Mouse (Mus musculus) midbrain, embryonic 15.5 days (tissue): ENCODE results near the gene 0610012G03Rik. TPM values are rescaled to one million over a fixed set of nuclear protein-coding genes. Genes with fewer than 3 reads are reported as not detected.

Experiments
- ATAC-seq: fragments of 200-750 bp; cut with Nextera tagmentation; replicated peaks from 2 replicates; pipeline ENCODE4 v1.8.0; 2017; ENCODE audit warnings: moderate TSS enrichment
- H3K27ac ChIP-seq: fragments of 300-500 bp; sonication (generic); 2 replicates; pipeline ENCODE4 v1.5.1; 2015; ENCODE audit warnings: mild to moderate bottlenecking, inconsistent platforms
- H3K27me3 ChIP-seq: fragments of 300-500 bp; sonication (generic); replicated peaks from 2 replicates; pipeline ENCODE4 v1.6.1; 2015; ENCODE audit warnings: inconsistent platforms
- H3K36me3 ChIP-seq: fragments of 300-500 bp; sonication (generic); replicated peaks from 2 replicates; pipeline ENCODE4 v1.6.1; 2015; ENCODE audit warnings: inconsistent platforms
- H3K4me1 ChIP-seq: fragments of 300-500 bp; sonication (generic); 2 replicates; pipeline ENCODE4 v1.6.1; 2015; ENCODE audit warnings: inconsistent platforms
- H3K4me2 ChIP-seq: fragments of 300-500 bp; sonication (generic); 2 replicates; pipeline ENCODE4 v1.6.1; 2015; ENCODE audit warnings: inconsistent platforms, mild to moderate bottlenecking, moderate library complexity
- H3K4me3 ChIP-seq: fragments of 300-500 bp; sonication (generic); 2 replicates; pipeline ENCODE4 v1.5.1; 2015; ENCODE audit warnings: mild to moderate bottlenecking, inconsistent platforms
- H3K9ac ChIP-seq: fragments of 300-500 bp; sonication (generic); 2 replicates; pipeline ENCODE4 v1.6.1; 2015; ENCODE audit warnings: mild to moderate bottlenecking, inconsistent platforms
- H3K9me3 ChIP-seq: fragments of 300-500 bp; sonication (generic); 2 replicates; pipeline ENCODE4 v1.6.1; 2016; ENCODE audit warnings: inconsistent platforms
- WGBS: fragments of 180-500 bp; shearing (Covaris S2); methylation state at CpG from one replicate; pipeline ENCODE4 v1.1.7; 2015; ENCODE audit warnings: mixed read lengths; 5-methylcytosine and 5-hydroxymethylcytosine counted together
- microRNA-seq: library from miRNA; unstranded; fragments of <30 nt; microRNA quantifications from one replicate; pipeline ENCODE4, GENCODE M21; 2016
- polyA plus RNA-seq: library from polyadenylated mRNA; unstranded; fragments of >200 nt; fragmentation: Nextera tagmentation; extraction: Ambion mirVana; gene quantifications from 2 replicates; pipeline ENCODE4 v1.2.1, GENCODE M21; 2015

Gene 0610012G03Rik
- polyA plus RNA-seq, 1 experiment from 2014 or later, result 121 TPM

DNA sequence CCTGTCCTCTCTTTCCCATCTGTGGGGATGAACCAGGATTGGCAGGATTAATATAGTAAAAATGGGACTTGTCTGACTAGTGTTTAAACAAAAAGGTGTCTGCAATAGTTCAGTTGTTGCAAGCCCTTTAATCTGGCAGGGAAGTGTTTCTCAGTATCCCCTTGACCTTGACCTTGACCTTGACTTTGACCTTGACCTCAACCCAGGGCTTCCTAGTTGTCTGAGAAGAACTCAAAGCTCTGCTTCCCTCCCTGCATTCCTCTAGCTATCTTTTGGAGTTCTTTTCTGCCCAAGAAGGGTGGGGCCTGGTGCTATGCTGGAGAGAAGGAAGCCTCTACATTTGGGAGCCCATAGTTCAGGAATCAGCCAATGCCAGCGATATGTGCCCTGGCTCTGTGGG, 46.4 kb downstream of the 0610012G03Rik start:
- Histone ChIP-seq H3K4me1 (peaks cover 27% of the 10 kb centered on the region), H3K4me3 (no peak overlapping the region), H3K36me3 (no peaks in the 10 kb centered on the region), H3K9ac (no peak overlapping the region), H3K9me3 (no peaks in the 10 kb centered on the region), H3K4me2 (no peak overlapping the region), H3K27me3 (no peaks in the 10 kb centered on the region), H3K27ac (no peak overlapping the region)
- no peak for ATAC-seq
- 82% methylated on average over 1 of the region's 1 CpGs for WGBS

DNA sequence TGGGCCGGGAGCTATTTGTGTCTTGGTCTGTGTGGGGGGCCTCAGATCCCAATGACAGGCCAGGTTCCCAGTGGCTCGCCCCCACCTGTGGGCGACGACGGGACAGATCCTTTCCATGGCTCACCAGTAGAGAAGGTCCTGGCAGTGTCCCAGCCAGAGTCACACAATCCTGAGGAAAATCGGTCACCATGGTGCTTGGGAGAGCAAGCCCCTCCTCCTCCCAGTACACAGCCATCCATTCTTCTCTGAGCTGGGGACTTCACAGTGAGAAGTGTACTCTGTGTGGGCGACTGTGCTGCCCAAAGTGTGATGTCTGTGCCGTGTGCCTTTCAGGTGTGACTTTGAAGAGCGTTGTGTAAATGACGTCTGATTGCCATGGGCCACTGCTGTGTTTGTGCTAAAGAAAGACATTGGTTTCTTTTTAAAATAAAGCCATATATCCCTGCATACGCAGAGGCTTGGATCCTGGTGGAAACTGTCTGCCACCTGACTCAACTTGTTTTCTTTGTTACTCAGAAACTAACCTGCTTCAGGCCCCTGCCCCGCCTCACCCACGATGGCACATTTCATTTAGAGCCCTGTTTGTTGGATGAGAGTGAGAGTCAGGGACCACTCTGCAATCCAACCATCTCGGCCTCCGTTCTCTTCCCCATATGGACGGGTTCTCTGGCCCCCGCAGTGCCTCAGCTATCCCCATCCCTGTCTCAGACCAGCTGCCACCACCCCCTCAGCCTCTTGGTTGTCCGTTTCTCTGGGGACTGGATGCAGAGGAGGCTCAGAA, 49.6 kb downstream of the 0610012G03Rik start:
- Histone ChIP-seq H3K27ac (peak overlapping the region; percentile 75), H3K4me1 (peaks cover 16% of the 10 kb centered on the region), H3K4me2 (no peak overlapping the region), H3K9me3 (no peaks in the 10 kb centered on the region), H3K36me3 (no peaks in the 10 kb centered on the region), H3K9ac (no peak overlapping the region), H3K4me3 (no peak overlapping the region), H3K27me3 (no peaks in the 10 kb centered on the region)
- 71% methylated on average over 18 of the region's 18 CpGs for WGBS
- peak; percentile 62 for ATAC-seq

Small RNAs within 50 kb of the gene (microRNA-seq; reads per million reads assigned to microRNA genes)
- gene Gm26269, result not detected

Other genes with a start within 250 kb of the 0610012G03Rik start
- 0.12 and 0.33 TPM in 2 replicates for gene Meltf, start 69.7 kb downstream of the 0610012G03Rik start, polyA plus RNA-seq
- 2.8 and 3.4 TPM in 2 replicates for gene Pigz, start 14.6 kb downstream of the 0610012G03Rik start, polyA plus RNA-seq
- 98.1 and 98.9 TPM in 2 replicates for gene Ncbp2, start within 50 bp of the 0610012G03Rik start, polyA plus RNA-seq
- gene Senp5, start 54.8 kb upstream of the 0610012G03Rik start, polyA plus RNA-seq, result 16.0 and 17.8 TPM in 2 replicates
- gene Pak2, start 130.8 kb upstream of the 0610012G03Rik start, polyA plus RNA-seq, result 36.2 and 37.6 TPM in 2 replicates
- gene Pigx, start 151.2 kb upstream of the 0610012G03Rik start, polyA plus RNA-seq, result 106 and 109 TPM in 2 replicates
- gene Cep19, start 151.3 kb upstream of the 0610012G03Rik start, polyA plus RNA-seq, result 43.2 and 45.2 TPM in 2 replicates
- gene Nrros, start 217.1 kb upstream of the 0610012G03Rik start, polyA plus RNA-seq, result 8.4 and 8.6 TPM in 2 replicates
- not detected in 2 replicates for gene Bex6, start 231.3 kb upstream of the 0610012G03Rik start, polyA plus RNA-seq